Mouse (Mus musculus) kidney, postnatal 0 days (tissue): ENCODE results near the gene Abcg1. TPM values are rescaled to one million over a fixed set of nuclear protein-coding genes. Genes with fewer than 3 reads are reported as not detected.

Source experiments
- ATAC-seq: fragments of 200-750 bp; cut with Nextera tagmentation; replicated peaks from 2 replicates; pipeline ENCODE4 v1.8.0; 2017; ENCODE audit warnings: low read depth, moderate number of reproducible peaks, moderate TSS enrichment, moderate library complexity; ENCODE audit not compliant: low FRiP score
- DNase-seq: peaks from one replicate; pipeline ENCODE4 v3.0.0-alpha.2; 2016; ENCODE audit warnings: low spot score
- H3K27ac ChIP-seq: fragments of 300-500 bp; sonication (generic); 2 replicates; pipeline ENCODE4 v1.5.1; 2014; ENCODE audit warnings: mild to moderate bottlenecking
- H3K27me3 ChIP-seq: fragments of 300-500 bp; sonication (generic); 2 replicates; pipeline ENCODE4 v1.6.1; 2014; ENCODE audit warnings: low read length, mixed read lengths; ENCODE audit not compliant: insufficient read depth
- H3K36me3 ChIP-seq: fragments of 300-500 bp; sonication (generic); 2 replicates; pipeline ENCODE4 v1.6.1; 2014; ENCODE audit warnings: low read length, mixed read lengths; ENCODE audit not compliant: insufficient read depth
- H3K4me1 ChIP-seq: fragments of 300-500 bp; sonication (generic); replicated peaks from 2 replicates; pipeline ENCODE4 v1.6.1; 2014; ENCODE audit warnings: antibody characterized with exemption, low read length, mixed read lengths; ENCODE audit not compliant: insufficient read depth
- H3K4me2 ChIP-seq: fragments of 300-500 bp; sonication (generic); 2 replicates; pipeline ENCODE4 v1.6.1; 2014; ENCODE audit warnings: mild to moderate bottlenecking, low read length, moderate library complexity, mixed read lengths
- H3K4me3 ChIP-seq: fragments of 300-500 bp; sonication (generic); replicated peaks from 2 replicates; pipeline ENCODE4 v1.5.1; 2014; ENCODE audit warnings: low read depth, low read length
- H3K9ac ChIP-seq: fragments of 300-500 bp; sonication (generic); 2 replicates; pipeline ENCODE4 v1.6.1; 2014; ENCODE audit warnings: low read depth, low read length
- H3K9me3 ChIP-seq: fragments of 300-500 bp; sonication (generic); replicated peaks from 2 replicates; pipeline ENCODE4 v1.6.1; 2016; ENCODE audit warnings: low read length, inconsistent platforms, mixed read lengths
- CTCF ChIP-seq: IDR thresholded peaks from 2 replicates; pipeline ENCODE4 v1.5.1; 2016; ENCODE audit warnings: antibody characterized with exemption, low read depth, mild to moderate bottlenecking, moderate library complexity
- WGBS: fragments of 180-500 bp; shearing (Covaris S2); extraction: QIAGEN DNeasy Blood & Tissue Kit; methylation state at CpG from one replicate; pipeline ENCODE4 v1.1.7; 2014; 5-methylcytosine and 5-hydroxymethylcytosine counted together
- polyA plus RNA-seq: library from polyadenylated mRNA; unstranded; fragments of >200 nt; fragmentation: Nextera tagmentation; extraction: Ambion mirVana; gene quantifications from 2 replicates; pipeline ENCODE4 v1.2.1, GENCODE M21; 2015

Gene Abcg1
- polyA plus RNA-seq, 1 experiment from 2014 or later = 8.8 TPM

DNA sequence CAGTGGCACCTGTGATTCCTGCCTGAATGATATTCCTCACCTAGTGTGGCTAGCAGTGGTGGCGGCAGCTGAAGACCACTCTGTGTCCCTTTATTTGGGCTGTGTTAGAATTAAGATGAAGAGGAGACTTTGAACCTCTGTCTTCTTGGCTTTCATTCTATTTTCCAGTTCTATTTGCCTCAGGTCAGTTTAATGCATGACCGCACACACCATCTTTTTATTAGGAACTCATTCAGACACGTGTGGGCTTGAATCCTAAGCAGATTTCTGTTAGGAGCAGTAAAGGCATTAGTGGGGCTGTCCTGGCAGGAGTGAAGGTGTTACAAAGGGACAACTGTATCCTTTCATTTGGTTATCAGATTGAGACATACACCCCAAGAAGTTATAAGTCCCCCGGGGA lies 102.8 kb downstream of the Abcg1 start:
- ATAC-seq (no peak), DNase-seq (no peak)
- Histone ChIP-seq H3K27me3 (no peaks in the 10 kb centered on the region), H3K4me3 (no peak overlapping the region), H3K9me3 (no peaks in the 10 kb centered on the region), H3K4me1 (no peaks in the 10 kb centered on the region), H3K9ac (no peak overlapping the region), H3K27ac (no peak overlapping the region), H3K36me3 (no peaks in the 10 kb centered on the region), H3K4me2 (no peak overlapping the region)
- TF ChIP-seq CTCF = no peak
- WGBS = 64% methylated on average over 4 of the region's 4 CpGs

- no peaks in the 10 kb centered on the region for H3K36me3 ChIP-seq
- H3K4me3 ChIP-seq = no peak overlapping the region
- H3K27me3 ChIP-seq = no peaks in the 10 kb centered on the region
- H3K9me3 ChIP-seq = no peaks in the 10 kb centered on the region
- no peak for TF ChIP-seq CTCF
- H3K9ac ChIP-seq = no peak overlapping the region
- ATAC-seq = no peak
- H3K4me1 ChIP-seq = no peaks in the 10 kb centered on the region
- no peak overlapping the region for H3K27ac ChIP-seq
- DNase-seq = no peak
- no peak overlapping the region for H3K4me2 ChIP-seq
- 69% methylated on average over 12 of the region's 12 CpGs for WGBS
Observed at GRCm38 (mm10) chr17:31162607-31163006, 105.1 kb downstream of the Abcg1 start.

DNA sequence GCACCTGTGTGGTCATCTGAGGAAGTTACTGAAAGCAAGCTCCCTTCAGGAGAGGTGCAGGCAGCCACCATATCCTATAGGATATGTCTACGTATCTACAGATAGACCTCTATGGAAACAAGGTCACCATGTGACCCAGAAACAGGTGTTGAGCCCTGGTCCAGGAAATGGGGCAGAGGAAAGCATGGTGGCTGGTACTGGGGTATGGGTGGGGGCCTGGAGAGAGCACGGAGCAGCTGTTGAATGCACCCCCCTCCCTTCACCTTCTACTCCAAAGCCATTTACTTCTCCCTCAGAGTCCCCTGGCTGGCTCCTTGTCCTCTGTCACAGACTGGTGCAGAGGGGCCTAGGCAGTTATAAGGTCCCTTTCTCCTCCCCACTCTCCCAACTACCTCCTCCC lies 106.3 kb downstream of the Abcg1 start:
- no peak overlapping the region for H3K9ac ChIP-seq
- H3K4me3 ChIP-seq = no peak overlapping the region

DNA sequence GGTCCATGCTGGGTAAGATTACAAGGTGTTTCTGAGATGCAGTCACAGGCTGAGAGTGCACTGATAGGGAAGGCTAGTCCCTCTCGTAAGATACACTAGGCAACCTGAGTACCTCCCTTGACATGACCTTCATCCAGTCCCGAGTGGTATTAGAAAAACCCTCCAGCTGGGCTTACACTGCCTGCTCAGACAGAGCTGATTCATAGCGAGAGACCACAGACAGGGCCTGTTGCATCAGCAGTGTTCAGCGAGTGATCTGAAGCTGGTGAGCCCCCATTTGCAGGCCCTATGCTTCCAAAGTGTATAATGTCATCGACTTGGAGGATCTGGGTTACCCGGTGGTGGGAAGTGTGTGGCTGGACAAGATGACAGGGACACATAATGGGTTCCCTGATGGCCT lies 107.7 kb downstream of the Abcg1 start, which contains the start of gene Tff1:
Gene Tff1, minus strand, starts transcription at position 151 of the 400 bp plus-strand sequence.
- H3K9me3 ChIP-seq = no peaks in the 10 kb centered on the region
- no peaks in the 10 kb centered on the region for H3K36me3 ChIP-seq
- H3K4me2 ChIP-seq = no peak within 1 kb of the TSS
- H3K27me3 ChIP-seq = no peaks in the 10 kb centered on the region
- H3K9ac ChIP-seq = no peak within 1 kb of the TSS
- H3K4me1 ChIP-seq = no peaks in the 10 kb centered on the region
- H3K4me3 ChIP-seq = no peak within 1 kb of the TSS
- DNase-seq = no peak
- TF ChIP-seq CTCF = no peak
- ATAC-seq = no peak
- WGBS = 80% methylated on average over 6 of the region's 6 CpGs
- H3K27ac ChIP-seq = no peak within 1 kb of the TSS

More for the DNA sequence above, 106.3 kb downstream of the Abcg1 start:
- Histone ChIP-seq H3K27me3 (no peaks in the 10 kb centered on the region), H3K4me2 (no peak overlapping the region), H3K27ac (no peak overlapping the region), H3K4me1 (no peaks in the 10 kb centered on the region), H3K9me3 (no peaks in the 10 kb centered on the region), H3K36me3 (no peaks in the 10 kb centered on the region)
- no peak for ATAC-seq
- TF ChIP-seq CTCF = no peak
- no peak for DNase-seq
- WGBS = 78% methylated on average over 2 of the region's 2 CpGs

Other genes starting within 250 kb of the Abcg1 start
- gene Glp1r, start 155.9 kb upstream of the Abcg1 start, polyA plus RNA-seq = 0.33 and 0.46 TPM in 2 replicates
- gene Umodl1, start 103.0 kb upstream of the Abcg1 start, polyA plus RNA-seq = 0.09 and 0.17 TPM in 2 replicates
- 0.52 and 1.1 TPM in 2 replicates for gene Tff3, start 72.0 kb downstream of the Abcg1 start, polyA plus RNA-seq
- 4.9 and 7.7 TPM in 2 replicates for gene Tff2, start 86.6 kb downstream of the Abcg1 start, polyA plus RNA-seq
- gene Tff1, start 107.6 kb downstream of the Abcg1 start, polyA plus RNA-seq = 0.62 TPM in 1 of 2 replicates, not detected in the other
- gene Tmprss3, start 141.3 kb downstream of the Abcg1 start, polyA plus RNA-seq = 0.05 TPM in 1 of 2 replicates, not detected in the other
- 0.11 and 0.14 TPM in 2 replicates for gene Ubash3a, start 150.2 kb downstream of the Abcg1 start, polyA plus RNA-seq
- gene Rsph1, start 219.7 kb downstream of the Abcg1 start, polyA plus RNA-seq = 1.3 and 2.2 TPM in 2 replicates
- 2.8 and 3.9 TPM in 2 replicates for gene Slc37a1, start 229.1 kb downstream of the Abcg1 start, polyA plus RNA-seq